Mouse (Mus musculus) effector memory CD4-positive, alpha-beta T cell, adult 5 months (primary cell): ENCODE measurements around the gene Ogfod2. TPM values are rescaled to one million over a fixed set of nuclear protein-coding genes. Genes with fewer than 3 reads are reported as not detected.

ENCODE experiments used
- polyA plus RNA-seq: library from polyadenylated mRNA; unstranded; fragments of 100-300 nt; shearing (Covaris generic); gene quantifications from one replicate; pipeline ENCODE4 v1.2.1, GENCODE M21; 2017

The Ogfod2 gene
- 31.5 TPM for polyA plus RNA-seq

DNA sequence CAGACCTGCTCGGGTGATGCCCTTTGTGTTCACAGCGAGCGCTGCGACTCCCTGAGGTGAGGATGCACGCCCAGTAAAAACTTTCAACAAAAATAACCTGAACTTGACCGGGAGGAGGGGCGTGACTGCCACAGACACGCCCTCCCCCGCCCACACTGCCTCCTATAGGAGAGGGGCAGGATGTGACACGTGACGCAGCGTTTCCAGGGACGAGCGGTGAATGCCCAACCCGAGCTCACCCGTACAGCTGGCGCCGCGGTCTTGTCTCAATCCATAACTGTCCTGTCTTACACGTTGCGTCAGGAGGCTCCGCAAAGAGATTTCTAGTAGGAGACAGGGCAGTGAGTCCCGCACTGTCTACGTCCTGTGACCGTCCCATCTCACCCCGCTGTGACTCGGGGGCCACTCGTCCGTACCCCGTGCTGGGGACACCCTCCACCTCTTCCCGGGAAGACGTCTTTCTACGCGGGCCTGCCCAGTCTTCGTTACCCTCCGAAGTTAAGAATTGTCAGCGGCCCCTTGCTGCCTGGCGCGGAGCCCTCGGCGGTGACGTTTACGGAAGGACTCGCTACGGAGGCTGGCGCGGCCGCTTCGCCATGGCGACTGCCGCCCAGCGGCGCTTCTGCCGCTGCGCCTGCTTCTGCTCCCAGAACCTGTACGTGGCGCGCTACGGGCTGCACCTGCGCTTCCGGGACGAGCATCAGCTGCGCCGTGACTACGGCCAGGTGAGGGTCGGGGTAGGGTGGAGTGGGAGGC, at the start of gene Ogfod2:
Ogfod2 (plus strand) TSS at position 556 of the 756 bp plus-strand sequence.

GRCm38 (mm10) chr5:124095596-124096232, 16.4 kb upstream of the Ogfod2 start, which contains the start of gene Abcb9:
Gene Abcb9, minus strand, starts transcription at chr5:124095798.

GRCm38 (mm10) chr5:124115990-124116845, 4.1 kb downstream of the Ogfod2 start, which contains the start of gene Arl6ip4:
Gene Arl6ip4, plus strand, starts transcription at chr5:124116089.

Other genes with a start within 250 kb of the Ogfod2 start
- not detected for gene Hcar2, start 246.8 kb upstream of the Ogfod2 start, polyA plus RNA-seq
- gene Hcar1, start 232.3 kb upstream of the Ogfod2 start, polyA plus RNA-seq, result not detected
- gene Denr, start 205.1 kb upstream of the Ogfod2 start, polyA plus RNA-seq, result 65.3 TPM
- 6.5 TPM for gene Gm43518, start 184.9 kb upstream of the Ogfod2 start, polyA plus RNA-seq
- 5.0 TPM for gene Ccdc62, start 181.6 kb upstream of the Ogfod2 start, polyA plus RNA-seq
- gene Hip1r, start 138.7 kb upstream of the Ogfod2 start, polyA plus RNA-seq, result 82.2 TPM
- gene Vps37b, start 80.0 kb upstream of the Ogfod2 start, polyA plus RNA-seq, result 3,903 TPM
- gene Abcb9, start 16.5 kb upstream of the Ogfod2 start, polyA plus RNA-seq, result 116 TPM
- 45.2 TPM for gene Arl6ip4, start 3.8 kb downstream of the Ogfod2 start, polyA plus RNA-seq
- gene Pitpnm2, start 137.5 kb downstream of the Ogfod2 start, polyA plus RNA-seq, result 11.3 TPM
- gene Mphosph9, start 215.7 kb downstream of the Ogfod2 start, polyA plus RNA-seq, result 22.7 TPM
- gene 2810006K23Rik, start 215.8 kb downstream of the Ogfod2 start, polyA plus RNA-seq, result 2.5 TPM